Mouse (Mus musculus) ES-Bruce4 (cell line): ENCODE measurements around the gene Tmprss6. TPM values are rescaled to one million over a fixed set of nuclear protein-coding genes. Genes with fewer than 3 reads are reported as not detected.

Experiments
- H3K27ac ChIP-seq: 2 replicates; pipeline ENCODE4 v1.5.1; 2012; ENCODE audit warnings: low read length, inconsistent platforms; ENCODE audit not compliant: insufficient read depth
- H3K27me3 ChIP-seq: 2 replicates; pipeline ENCODE4 v1.6.1; 2012; ENCODE audit warnings: mild to moderate bottlenecking, low read length, inconsistent platforms; ENCODE audit not compliant: control insufficient read depth, poor library complexity, insufficient read depth, severe bottlenecking
- H3K36me3 ChIP-seq: 2 replicates; pipeline ENCODE4 v1.6.1; 2012; ENCODE audit warnings: inconsistent platforms, mild to moderate bottlenecking, low read length, moderate library complexity; ENCODE audit not compliant: control insufficient read depth, poor library complexity, insufficient read depth, severe bottlenecking
- H3K4me1 ChIP-seq: one replicate; pipeline ENCODE4 v1.8.1; 2011; ENCODE audit warnings: low read length; ENCODE audit not compliant: control insufficient read depth, insufficient read depth
- H3K4me3 ChIP-seq: 2 replicates; pipeline ENCODE4 v1.5.1; 2011; ENCODE audit warnings: low read depth, mild to moderate bottlenecking, low read length
- H3K9ac ChIP-seq: 2 replicates; pipeline ENCODE4 v1.6.1; 2012; ENCODE audit warnings: low read depth, mild to moderate bottlenecking, inconsistent platforms; ENCODE audit not compliant: poor library complexity, severe bottlenecking
- H3K9me3 ChIP-seq: replicated peaks from 2 replicates; pipeline ENCODE4 v1.6.1; 2012; ENCODE audit warnings: mild to moderate bottlenecking, low read length, inconsistent platforms; ENCODE audit not compliant: control insufficient read depth, poor library complexity, insufficient read depth, severe bottlenecking
- CTCF ChIP-seq: IDR thresholded peaks from one replicate; pipeline ENCODE4 v1.8.1; 2011; ENCODE audit warnings: low read depth, low read length
- EP300 ChIP-seq: IDR thresholded peaks from 2 replicates; pipeline ENCODE4 v1.6.1; 2011; ENCODE audit warnings: low read depth, low read length; ENCODE audit not compliant: insufficient read depth
- POLR2A ChIP-seq: IDR thresholded peaks from one replicate; pipeline ENCODE4 v1.8.1; 2011; ENCODE audit warnings: low read length; ENCODE audit not compliant: insufficient read depth
- polyA plus RNA-seq: library from polyadenylated mRNA; stranded (reverse); fragments of >200 nt; gene quantifications from 2 replicates; pipeline ENCODE4 v1.2.4, GENCODE M21; 2011; ENCODE audit warnings: low read depth; ENCODE audit not compliant: missing spikeins, insufficient read depth, insufficient read length

The Tmprss6 gene
- polyA plus RNA-seq, 1 experiment = 0.70 TPM

- Histone ChIP-seq H3K4me3 (no peak overlapping the region), H3K27ac (no peak overlapping the region), H3K9ac (no peak overlapping the region), H3K9me3 (no peaks in the 10 kb centered on the region), H3K4me1 (peaks cover 6% of the 10 kb centered on the region), H3K27me3 (no peaks in the 10 kb centered on the region), H3K36me3 (no peaks in the 10 kb centered on the region)
- TF ChIP-seq POLR2A (no peak), CTCF (no peak), EP300 (no peak)
These were observed 36.8 kb downstream of the Tmprss6 start for GRCm38 (mm10) chr15:78431541-78432121.

- TF ChIP-seq CTCF = no peak
- no peak for TF ChIP-seq EP300
- no peak for TF ChIP-seq POLR2A
- Histone ChIP-seq H3K9ac (no peak overlapping the region), H3K27me3 (no peaks in the 10 kb centered on the region), H3K4me3 (no peak overlapping the region), H3K27ac (no peak overlapping the region), H3K4me1 (peaks cover 6% of the 10 kb centered on the region), H3K36me3 (no peaks in the 10 kb centered on the region), H3K9me3 (no peaks in the 10 kb centered on the region)
These were observed 37.6 kb downstream of the Tmprss6 start for GRCm38 (mm10) chr15:78430874-78431273.

DNA sequence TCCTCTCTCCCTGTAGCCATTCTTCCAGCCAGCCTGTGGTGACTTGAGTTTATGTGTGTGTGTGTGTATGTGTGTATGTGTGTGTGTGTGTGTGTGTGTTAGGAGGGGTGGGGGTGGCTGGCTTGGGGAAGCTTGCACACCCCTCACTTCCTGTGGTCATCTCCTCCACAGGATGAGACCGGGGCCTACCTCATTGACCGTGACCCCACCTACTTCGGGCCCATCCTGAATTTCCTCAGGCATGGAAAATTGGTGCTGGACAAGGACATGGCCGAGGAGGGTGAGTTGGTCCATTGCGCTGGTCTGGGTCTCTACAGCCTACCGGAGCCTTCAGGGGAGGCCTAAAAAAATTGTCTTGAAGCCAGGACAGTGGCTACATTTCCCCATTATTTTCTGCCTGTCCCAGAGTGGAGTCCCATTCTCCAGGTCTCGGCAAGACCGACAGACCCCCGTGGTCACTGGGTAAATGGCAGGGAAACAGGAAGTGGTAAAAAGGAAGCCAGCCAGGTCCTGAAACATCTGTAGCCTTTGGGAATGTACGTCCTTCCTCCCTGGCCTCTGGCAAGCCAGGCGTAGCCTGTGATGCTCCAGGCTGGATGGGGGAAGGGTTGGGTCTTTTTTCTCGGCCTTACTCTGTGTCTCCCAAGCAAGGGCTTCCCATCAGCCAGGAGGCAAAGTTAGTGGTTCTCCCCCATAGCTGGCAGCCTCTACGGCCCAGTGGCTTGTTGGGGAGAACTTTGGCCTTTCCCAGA lies 38.4 kb downstream of the Tmprss6 start:
- no peaks in the 10 kb centered on the region for H3K27me3 ChIP-seq
- no peaks in the 10 kb centered on the region for H3K36me3 ChIP-seq
- H3K9me3 ChIP-seq = no peaks in the 10 kb centered on the region
- H3K27ac ChIP-seq = no peak overlapping the region
- peaks cover 6% of the 10 kb centered on the region for H3K4me1 ChIP-seq
- H3K9ac ChIP-seq = no peak overlapping the region
- TF ChIP-seq CTCF (no peak), POLR2A (no peak), EP300 (no peak)
- H3K4me3 ChIP-seq = no peak overlapping the region

DNA sequence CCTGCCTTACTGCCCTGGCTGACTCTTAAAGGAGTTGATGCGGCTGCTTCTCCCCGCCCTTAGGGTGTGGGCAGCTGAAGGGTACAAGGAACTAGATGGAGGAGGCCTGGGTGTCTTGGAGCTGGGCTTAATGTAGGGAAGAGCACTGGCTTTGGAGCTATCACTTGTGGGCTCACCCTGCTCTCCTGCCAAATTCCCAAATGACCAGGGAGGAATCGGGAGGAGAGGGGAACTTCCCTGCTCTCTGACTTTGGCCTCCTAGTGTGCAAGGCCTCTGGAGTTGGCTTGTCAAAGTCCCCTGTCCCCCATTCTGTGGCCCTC lies 39.3 kb downstream of the Tmprss6 start:
- no peak overlapping the region for H3K27ac ChIP-seq

DNA sequence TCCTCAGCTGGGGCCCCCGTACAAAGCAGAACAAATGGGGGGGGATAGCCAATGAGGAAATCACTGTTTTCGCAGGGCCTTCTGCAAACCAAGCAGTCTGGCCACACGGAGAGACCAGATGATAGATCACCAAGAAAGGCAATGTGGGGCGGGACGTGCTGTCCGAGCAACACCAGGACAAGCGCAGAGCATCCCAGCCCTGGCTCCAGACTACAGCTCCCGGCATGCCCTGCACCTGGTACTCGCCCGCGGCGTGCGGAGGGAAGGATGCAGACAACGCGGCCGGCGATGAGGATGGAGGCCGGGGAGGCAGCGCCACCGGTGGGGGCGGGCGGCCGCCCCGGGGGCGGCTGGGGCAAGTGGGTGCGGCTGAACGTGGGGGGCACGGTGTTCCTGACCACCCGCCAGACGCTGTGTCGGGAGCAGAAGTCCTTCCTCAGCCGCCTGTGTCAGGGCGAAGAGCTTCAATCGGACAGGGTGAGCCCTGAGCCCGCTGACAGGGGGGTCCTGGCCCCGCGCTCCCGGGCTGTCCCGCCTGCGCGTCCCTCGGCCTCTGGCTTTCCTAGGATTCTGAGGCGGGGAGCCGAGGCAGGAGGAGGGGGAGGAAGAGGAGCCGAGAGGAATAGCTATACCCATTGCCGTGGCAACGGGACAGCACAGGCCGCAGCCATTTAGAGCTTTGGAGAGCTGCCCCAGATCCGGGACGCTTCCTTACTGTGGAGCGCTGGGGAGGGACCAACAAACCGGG lies 39.9 kb downstream of the Tmprss6 start, which contains the start of gene Kctd17:
Kctd17 (plus strand) TSS at position 174 of the 748 bp plus-strand sequence.
- peaks cover 6% of the 10 kb centered on the region for H3K4me1 ChIP-seq

More for the DNA sequence above, 39.3 kb downstream of the Tmprss6 start:
- Histone ChIP-seq H3K9me3 (no peaks in the 10 kb centered on the region), H3K4me3 (peak overlapping the region; percentile 64), H3K36me3 (no peaks in the 10 kb centered on the region), H3K27me3 (no peaks in the 10 kb centered on the region), H3K9ac (peak overlapping the region; percentile 32; the same call in 1 of the 2 replicates), H3K4me1 (peaks cover 6% of the 10 kb centered on the region)
- TF ChIP-seq POLR2A (no peak), CTCF (no peak), EP300 (no peak)

DNA sequence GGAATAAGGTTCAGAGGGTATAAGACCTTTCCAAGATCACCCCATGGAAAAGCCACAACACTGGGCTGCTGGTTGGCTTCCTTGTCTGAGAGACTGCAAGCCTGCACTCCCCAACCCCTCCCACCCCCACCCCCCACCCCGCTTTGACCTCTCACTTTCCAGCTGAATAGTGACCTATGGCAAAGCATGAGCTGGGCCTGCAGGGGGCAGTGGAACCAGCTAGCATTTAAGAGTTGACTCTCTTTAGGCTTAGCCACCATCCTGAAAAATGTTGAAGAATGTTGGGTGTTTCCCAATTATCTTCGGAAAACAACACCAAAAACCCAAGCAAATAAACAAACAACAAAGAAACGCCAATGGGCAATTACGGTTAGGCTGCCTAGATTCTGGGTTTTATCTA lies 43.2 kb downstream of the Tmprss6 start:
- no peaks in the 10 kb centered on the region for H3K9me3 ChIP-seq
- no peak overlapping the region for H3K27ac ChIP-seq
- TF ChIP-seq EP300 (no peak), CTCF (peak; percentile 51)
- no peak overlapping the region for H3K9ac ChIP-seq
- H3K36me3 ChIP-seq = no peaks in the 10 kb centered on the region
- peaks cover 3% of the 10 kb centered on the region for H3K4me1 ChIP-seq
- no peaks in the 10 kb centered on the region for H3K27me3 ChIP-seq
- no peak overlapping the region for H3K4me3 ChIP-seq

More for the DNA sequence above, 39.9 kb downstream of the Tmprss6 start, which contains the start of gene Kctd17:
- Histone ChIP-seq H3K4me3 (peak within 1 kb of the TSS; percentile 64), H3K9me3 (no peaks in the 10 kb centered on the region), H3K27ac (no peak within 1 kb of the TSS), H3K36me3 (no peaks in the 10 kb centered on the region), H3K9ac (peak within 1 kb of the TSS; percentile 32; the same call in 1 of the 2 replicates), H3K27me3 (no peaks in the 10 kb centered on the region)
- TF ChIP-seq EP300 (no peak), POLR2A (no peak), CTCF (no peak)
